Mouse (Mus musculus): ENCODE measurements around the gene Aldh1a1. TPM values are rescaled to one million over a fixed set of nuclear protein-coding genes. Genes with fewer than 3 reads are reported as not detected.
"Not testable (repeated sequence)": the region's sequence is repeated elsewhere in the genome, so short reads cannot be mapped to it uniquely, and the experiment has no call there.

Gene Aldh1a1
- polyA plus RNA-seq, 1 experiment = 4.7 TPM

DNA sequence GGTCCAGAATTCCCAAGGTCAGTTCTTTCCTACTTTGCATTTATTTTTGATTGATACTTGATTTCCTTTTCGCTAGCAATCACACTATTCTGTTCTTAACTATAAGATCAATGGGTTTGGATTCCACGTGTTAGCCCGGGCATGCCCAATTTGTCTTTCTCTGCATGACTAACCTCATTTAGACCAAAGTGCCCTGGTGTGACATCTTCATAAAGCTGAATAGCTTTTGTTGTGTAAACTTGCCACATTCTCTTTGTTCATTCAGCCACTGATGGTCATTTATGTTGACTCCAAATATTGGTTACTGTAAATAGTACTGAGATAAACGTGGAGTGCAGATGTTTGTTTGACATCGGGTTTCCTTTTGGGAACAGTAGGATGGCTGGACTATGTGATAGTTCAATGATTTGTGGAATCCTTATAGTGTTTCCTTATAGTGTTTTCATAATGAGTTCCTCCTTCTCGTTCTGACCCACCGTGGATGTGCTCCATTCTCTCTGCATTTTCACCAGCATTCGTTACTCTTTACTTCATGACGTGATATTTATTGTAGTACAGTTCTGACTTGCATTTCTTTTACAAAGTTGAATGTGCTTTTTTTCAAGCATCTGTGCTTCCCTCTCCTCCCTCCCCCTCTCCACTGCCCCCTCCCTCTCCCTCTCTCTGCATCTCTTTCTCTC lies 14.6 kb downstream of the Aldh1a1 start:
- H3K27ac ChIP-seq (ENCODE audit: insufficient read depth, low read depth, low read length) = no peak overlapping the region
- no peaks in the 10 kb centered on the region for H3K36me3 ChIP-seq (ENCODE audit: control insufficient read depth, insufficient read depth, low read length)
- H3K4me1 ChIP-seq (ENCODE audit: control insufficient read depth, insufficient read depth, low read length) = no peaks in the 10 kb centered on the region
- no peak overlapping the region for H3K4me3 ChIP-seq (ENCODE audit: insufficient read depth, low read depth, low read length)
- DNase-seq = no peak
- H3K27me3 ChIP-seq (replicated peaks; ENCODE audit: control insufficient read depth, insufficient read depth, low read length) = no peaks in the 10 kb centered on the region
- no peak for TF ChIP-seq CTCF (conservative IDR thresholded peaks at IDR 0.05; ENCODE audit: insufficient read depth, insufficient read length, low read depth, low read length)
- no peak for TF ChIP-seq POLR2A (IDR thresholded peaks at IDR 0.05; ENCODE audit: low read depth, low read length)
- WGBS = 41% methylated on average over 9 of the region's 9 CpGs

DNA sequence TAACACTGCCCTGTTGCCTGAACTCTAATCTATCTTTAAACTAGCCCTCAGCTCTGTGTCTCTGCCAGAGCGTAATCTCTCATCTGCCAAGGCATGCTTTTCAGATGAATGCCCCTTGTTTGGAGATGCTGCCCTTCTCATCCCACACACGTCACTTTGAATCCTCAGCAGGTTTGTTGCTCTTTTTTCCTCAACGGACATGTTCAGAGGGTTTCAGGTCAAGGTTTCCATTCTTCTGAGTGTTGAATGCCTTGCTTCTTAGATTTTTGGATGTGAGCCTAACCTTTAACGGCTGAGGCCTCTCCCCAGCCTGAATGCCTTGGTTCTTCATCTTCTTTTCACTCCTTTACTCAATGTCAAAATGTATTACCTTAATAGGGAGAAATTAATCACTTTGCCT lies 16.1 kb downstream of the Aldh1a1 start:
- H3K27ac ChIP-seq (ENCODE audit: insufficient read depth, low read depth, low read length) = no peak overlapping the region
- no peaks in the 10 kb centered on the region for H3K4me1 ChIP-seq (ENCODE audit: control insufficient read depth, insufficient read depth, low read length)
- no peaks in the 10 kb centered on the region for H3K27me3 ChIP-seq (replicated peaks; ENCODE audit: control insufficient read depth, insufficient read depth, low read length)
- DNase-seq = no peak
- no peak overlapping the region for H3K4me3 ChIP-seq (ENCODE audit: insufficient read depth, low read depth, low read length)
- WGBS = 52% methylated on average over 4 of the region's 4 CpGs
- no peaks in the 10 kb centered on the region for H3K36me3 ChIP-seq (ENCODE audit: control insufficient read depth, insufficient read depth, low read length)
- TF ChIP-seq POLR2A (IDR thresholded peaks at IDR 0.05; ENCODE audit: low read depth, low read length) (no peak), CTCF (conservative IDR thresholded peaks at IDR 0.05; ENCODE audit: insufficient read depth, insufficient read length, low read depth, low read length) (no peak)

DNA sequence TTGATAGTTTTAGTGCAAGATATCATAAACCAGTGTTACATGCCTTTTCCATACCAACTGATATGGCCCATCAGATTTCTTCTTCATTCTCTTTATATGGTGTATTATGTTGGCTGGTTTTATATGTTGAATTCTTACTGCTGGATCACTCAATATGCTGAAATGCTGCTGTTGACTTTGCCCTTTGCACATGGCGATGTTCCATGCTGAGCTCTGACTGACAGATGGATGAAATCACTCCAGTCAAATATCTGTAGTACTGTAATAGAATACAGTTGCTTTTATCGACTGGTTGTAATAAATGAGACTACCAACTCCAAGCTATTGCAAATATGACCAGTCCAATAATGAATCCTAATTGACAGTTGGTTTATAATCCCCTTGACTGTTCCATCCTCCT lies 19.5 kb downstream of the Aldh1a1 start:
- peaks cover 3% of the 10 kb centered on the region; the same call in 1 of the 2 replicates for H3K4me1 ChIP-seq (ENCODE audit: control insufficient read depth, insufficient read depth, low read length)
- TF ChIP-seq CTCF (conservative IDR thresholded peaks at IDR 0.05; ENCODE audit: insufficient read depth, insufficient read length, low read depth, low read length) = no peak
- TF ChIP-seq POLR2A (IDR thresholded peaks at IDR 0.05; ENCODE audit: low read depth, low read length) = no peak
- H3K4me3 ChIP-seq (ENCODE audit: insufficient read depth, low read depth, low read length) = no peak overlapping the region
- H3K27me3 ChIP-seq (replicated peaks; ENCODE audit: control insufficient read depth, insufficient read depth, low read length) = no peaks in the 10 kb centered on the region
- no peak for DNase-seq
- H3K27ac ChIP-seq (ENCODE audit: insufficient read depth, low read depth, low read length) = no peak overlapping the region
- no peaks in the 10 kb centered on the region for H3K36me3 ChIP-seq (ENCODE audit: control insufficient read depth, insufficient read depth, low read length)
- 77% methylated on average over 2 of the region's 2 CpGs for WGBS

DNA sequence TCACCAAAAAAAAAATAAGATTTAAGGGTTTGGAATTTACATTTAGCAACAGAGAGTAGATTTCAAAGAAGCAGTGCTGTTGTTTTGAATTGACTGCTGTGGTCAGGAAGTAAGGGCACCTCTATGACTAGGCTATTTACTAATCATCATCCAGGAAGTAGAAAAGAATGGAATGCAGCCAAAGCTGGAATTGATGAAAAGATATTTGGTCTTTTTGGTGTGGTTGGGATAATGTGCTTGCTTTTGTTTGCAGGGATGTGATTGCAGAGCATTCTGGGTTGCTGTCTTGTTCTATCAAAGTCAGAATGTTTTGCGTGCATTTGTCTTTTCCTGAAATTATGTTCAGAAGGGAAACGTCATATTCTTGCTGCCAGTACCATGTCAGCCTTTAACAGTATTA lies 20.7 kb downstream of the Aldh1a1 start:
- Histone ChIP-seq H3K27me3 (replicated peaks; ENCODE audit: control insufficient read depth, insufficient read depth, low read length) (no peaks in the 10 kb centered on the region), H3K4me3 (ENCODE audit: insufficient read depth, low read depth, low read length) (no peak overlapping the region), H3K4me1 (ENCODE audit: control insufficient read depth, insufficient read depth, low read length) (peaks cover 3% of the 10 kb centered on the region; the same call in 1 of the 2 replicates), H3K36me3 (ENCODE audit: control insufficient read depth, insufficient read depth, low read length) (no peaks in the 10 kb centered on the region), H3K27ac (ENCODE audit: insufficient read depth, low read depth, low read length) (no peak overlapping the region)
- WGBS = 82% methylated on average over 2 of the region's 2 CpGs
- no peak for DNase-seq
- no peak for TF ChIP-seq POLR2A (IDR thresholded peaks at IDR 0.05; ENCODE audit: low read depth, low read length)
- TF ChIP-seq CTCF (conservative IDR thresholded peaks at IDR 0.05; ENCODE audit: insufficient read depth, insufficient read length, low read depth, low read length) = no peak

DNA sequence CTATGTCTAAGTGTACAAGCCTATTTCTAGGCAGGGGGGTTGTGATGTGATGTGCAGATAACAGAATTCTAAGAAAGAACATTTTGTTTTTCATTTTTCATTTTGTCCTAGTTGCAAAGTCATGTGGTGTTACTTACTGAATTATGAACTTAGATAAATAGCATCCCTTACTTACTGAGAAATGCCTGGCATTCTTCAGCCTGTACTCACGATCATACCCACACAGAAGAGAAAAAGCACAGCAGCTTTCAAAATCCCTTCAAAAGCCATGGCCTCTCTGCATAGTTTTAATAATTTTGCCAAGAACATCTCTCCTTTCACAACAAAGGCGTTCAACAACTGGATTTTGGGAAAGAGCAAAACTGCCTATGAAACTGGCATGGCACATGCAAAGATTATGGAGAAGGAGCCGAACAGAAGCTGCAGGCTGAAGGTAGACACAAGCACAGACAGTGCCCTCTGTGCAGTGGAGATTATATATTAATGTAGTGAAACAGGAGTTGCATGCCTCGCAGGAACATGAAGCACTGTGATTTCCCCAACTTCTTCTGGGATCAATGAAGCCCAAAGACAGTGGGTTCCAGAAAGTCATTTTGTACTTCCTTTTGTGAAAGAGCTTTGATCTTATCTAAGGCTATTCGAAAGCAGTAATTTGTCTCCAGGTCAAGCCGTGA lies 21.3 kb downstream of the Aldh1a1 start:
- H3K36me3 ChIP-seq (ENCODE audit: control insufficient read depth, insufficient read depth, low read length) = no peaks in the 10 kb centered on the region
- WGBS = 45% methylated on average over 6 of the region's 6 CpGs
- peaks cover 3% of the 10 kb centered on the region; the same call in 1 of the 2 replicates for H3K4me1 ChIP-seq (ENCODE audit: control insufficient read depth, insufficient read depth, low read length)
- no peaks in the 10 kb centered on the region for H3K27me3 ChIP-seq (replicated peaks; ENCODE audit: control insufficient read depth, insufficient read depth, low read length)
- DNase-seq = no peak
- no peak overlapping the region for H3K4me3 ChIP-seq (ENCODE audit: insufficient read depth, low read depth, low read length)
- no peak for TF ChIP-seq CTCF (conservative IDR thresholded peaks at IDR 0.05; ENCODE audit: insufficient read depth, insufficient read length, low read depth, low read length)
- no peak for TF ChIP-seq POLR2A (IDR thresholded peaks at IDR 0.05; ENCODE audit: low read depth, low read length)
- no peak overlapping the region for H3K27ac ChIP-seq (ENCODE audit: insufficient read depth, low read depth, low read length)

DNA sequence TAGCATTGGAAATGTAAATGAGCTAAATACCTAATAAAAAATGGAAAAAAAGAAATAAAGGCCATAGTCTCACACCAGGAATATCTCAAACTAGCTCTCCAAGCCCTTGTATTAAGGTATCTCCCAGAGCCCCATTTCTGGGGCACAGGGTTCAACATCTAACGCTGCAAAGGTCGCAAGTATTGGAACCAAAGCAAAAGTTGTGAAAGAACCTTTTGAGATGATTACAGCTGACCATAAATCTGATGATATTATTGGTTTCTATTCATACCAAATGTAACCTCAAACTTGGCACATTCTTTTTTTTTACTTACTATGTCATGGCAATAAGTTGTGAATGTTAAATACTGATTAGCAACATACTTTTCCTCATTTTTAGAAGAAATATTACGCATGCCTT lies 24.0 kb downstream of the Aldh1a1 start:
- H3K4me1 ChIP-seq (ENCODE audit: control insufficient read depth, insufficient read depth, low read length) = peaks cover 3% of the 10 kb centered on the region; the same call in 1 of the 2 replicates
- H3K27me3 ChIP-seq (replicated peaks; ENCODE audit: control insufficient read depth, insufficient read depth, low read length) = no peaks in the 10 kb centered on the region
- H3K4me3 ChIP-seq (ENCODE audit: insufficient read depth, low read depth, low read length) = no peak overlapping the region
- no peak for DNase-seq
- 88% methylated on average over 3 of the region's 3 CpGs for WGBS
- TF ChIP-seq CTCF (conservative IDR thresholded peaks at IDR 0.05; ENCODE audit: insufficient read depth, insufficient read length, low read depth, low read length) = no peak
- no peak for TF ChIP-seq POLR2A (IDR thresholded peaks at IDR 0.05; ENCODE audit: low read depth, low read length)
- H3K27ac ChIP-seq (ENCODE audit: insufficient read depth, low read depth, low read length) = no peak overlapping the region
- H3K36me3 ChIP-seq (ENCODE audit: control insufficient read depth, insufficient read depth, low read length) = no peaks in the 10 kb centered on the region

DNA sequence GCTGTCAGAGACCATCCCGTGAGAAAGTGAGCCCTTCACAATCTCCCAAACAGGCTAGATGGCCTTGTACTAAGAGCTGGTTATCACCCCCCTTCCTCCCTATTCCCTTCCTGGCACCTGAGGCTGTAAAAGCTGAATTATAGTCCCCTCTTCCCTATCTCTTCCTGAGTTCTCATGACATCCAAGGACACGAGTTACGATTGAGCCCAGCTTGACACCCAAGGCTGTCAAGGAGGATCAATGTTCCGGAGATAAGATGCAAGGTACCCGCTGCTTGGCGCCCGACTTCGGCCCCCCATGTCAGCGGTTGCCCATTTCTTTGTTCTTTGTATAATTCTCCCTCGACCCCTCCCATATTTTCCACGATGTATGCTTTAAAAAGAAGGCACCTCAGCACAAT lies 36.6 kb downstream of the Aldh1a1 start:
- not testable (repeated sequence) for H3K4me1 ChIP-seq (ENCODE audit: control insufficient read depth, insufficient read depth, low read length); H3K36me3 ChIP-seq (ENCODE audit: control insufficient read depth, insufficient read depth, low read length); H3K4me3 ChIP-seq (ENCODE audit: insufficient read depth, low read depth, low read length); H3K27ac ChIP-seq (ENCODE audit: insufficient read depth, low read depth, low read length); DNase-seq; H3K27me3 ChIP-seq (replicated peaks; ENCODE audit: control insufficient read depth, insufficient read depth, low read length)
- 80% methylated on average over 11 of the region's 11 CpGs for WGBS

Measured in kidney, adult 2 months (tissue).